Mouse (Mus musculus) erythroid progenitor cell, adult 5-6 weeks (primary cell): Measurements from ENCODE around the gene Prr30. TPM values are rescaled to one million over a fixed set of nuclear protein-coding genes. Genes with fewer than 3 reads are reported as not detected.
"Not testable (repeated sequence)": the region's sequence is repeated elsewhere in the genome, so short reads cannot be mapped to it uniquely, and the experiment has no call there.

Experiments
- ATAC-seq: replicated peaks from 2 replicates; pipeline ENCODE4 v1.8.0; 2016; ENCODE audit warnings: moderate number of reproducible peaks, mild to moderate bottlenecking, moderate TSS enrichment, inconsistent platforms; ENCODE audit not compliant: poor library complexity, low FRiP score, severe bottlenecking
- total RNA-seq, 2 experiments: library from RNA; stranded (forward) in 1 of 2; stranded (reverse) in 1 of 2; fragments of 150-400 nt in 1 of 2; fragments of 186-747, 209-891 nt in 1 of 2; gene quantifications; 2 replicates each; pipeline versions ENCODE4 v1.2.3 to v1.2.4; 2015 to 2017; ENCODE audit warnings: low replicate concordance in 2 of 2

The Prr30 gene
- not detected in 2 replicates for total RNA-seq (2015; ENCODE audit: low replicate concordance)
- not detected in 2 replicates for total RNA-seq (2017; ENCODE audit: low replicate concordance)

- ATAC-seq = no peak
Measured at GRCm38 (mm10) chr14:101200230-101200629, at the start of gene Prr30. Gene Prr30 (minus strand): TSS chr14:101200330.

- no peak for ATAC-seq
Measured at GRCm38 (mm10) chr14:101246793-101247192, 46.7 kb upstream of the Prr30 start.

DNA sequence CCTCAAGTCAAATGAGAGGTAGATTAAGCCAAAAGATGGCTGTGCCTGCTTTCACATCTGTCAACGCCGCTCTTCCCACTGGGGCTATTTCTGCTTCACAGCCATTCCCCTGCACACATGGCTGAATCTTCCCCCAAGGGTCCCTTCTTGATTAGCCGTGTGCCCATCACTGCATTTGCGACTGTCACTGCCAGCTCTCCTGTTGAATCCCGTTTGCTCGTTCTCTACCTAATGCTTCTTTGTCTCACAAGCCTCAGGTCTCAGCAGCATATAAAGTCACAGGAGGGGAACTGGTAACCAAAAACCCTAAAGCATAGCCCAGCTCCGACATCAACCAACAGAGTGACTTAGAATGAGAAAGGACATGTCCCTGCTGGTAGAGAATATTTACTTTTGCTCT lies 45.6 kb upstream of the Prr30 start:
- ATAC-seq = no peak

DNA sequence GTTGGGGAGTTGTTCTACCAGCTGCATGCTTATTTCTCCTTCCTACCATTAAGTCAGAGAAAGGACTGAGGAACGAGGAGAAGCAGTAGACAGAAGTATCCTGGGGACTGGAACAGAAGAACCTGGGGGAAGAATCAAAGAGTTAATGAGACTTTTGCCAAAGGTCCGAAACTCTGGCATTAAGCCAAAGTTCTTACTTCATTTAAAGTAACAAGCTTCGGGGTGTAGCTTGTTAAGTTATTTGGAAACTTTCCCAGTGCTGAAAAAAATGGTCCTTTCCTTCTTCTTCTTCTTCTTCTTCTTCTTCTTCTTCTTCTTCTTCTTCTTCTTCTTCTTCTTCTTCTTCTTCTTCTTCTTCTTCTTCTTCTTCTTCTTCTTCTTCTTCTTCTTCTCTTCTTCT lies 44.3 kb upstream of the Prr30 start:
- not testable (repeated sequence) for ATAC-seq

- no peak for ATAC-seq
Measured at GRCm38 (mm10) chr14:101237965-101238364, 37.8 kb upstream of the Prr30 start.

DNA sequence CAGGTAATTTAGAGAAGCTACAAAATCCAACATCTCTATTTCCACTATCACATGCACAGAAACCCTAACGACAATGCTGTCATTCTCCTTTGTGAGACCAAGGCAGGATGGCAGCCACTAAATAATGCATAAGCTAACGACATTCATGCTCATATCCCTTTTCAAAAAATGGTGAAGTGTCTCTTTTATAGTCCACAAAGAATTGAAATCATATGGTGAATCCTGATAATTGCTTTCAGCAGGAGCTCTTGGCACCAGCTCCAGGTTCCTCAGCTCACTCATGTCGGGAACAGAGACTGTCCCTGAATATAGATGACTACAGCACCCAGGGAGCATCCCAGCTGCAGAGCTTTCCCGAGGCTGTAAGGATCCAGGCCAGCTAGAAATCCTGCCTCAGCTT lies 28.9 kb upstream of the Prr30 start:
- ATAC-seq = no peak

GRCm38 (mm10) chr14:101222319-101222718 lies 22.2 kb upstream of the Prr30 start:
- no peak for ATAC-seq

- ATAC-seq = no peak
Measured at GRCm38 (mm10) chr14:101172258-101172657, 27.9 kb downstream of the Prr30 start.
